Mouse (Mus musculus): Measurements from ENCODE around the gene Olfr878.

Olfr878 gene

DNA sequence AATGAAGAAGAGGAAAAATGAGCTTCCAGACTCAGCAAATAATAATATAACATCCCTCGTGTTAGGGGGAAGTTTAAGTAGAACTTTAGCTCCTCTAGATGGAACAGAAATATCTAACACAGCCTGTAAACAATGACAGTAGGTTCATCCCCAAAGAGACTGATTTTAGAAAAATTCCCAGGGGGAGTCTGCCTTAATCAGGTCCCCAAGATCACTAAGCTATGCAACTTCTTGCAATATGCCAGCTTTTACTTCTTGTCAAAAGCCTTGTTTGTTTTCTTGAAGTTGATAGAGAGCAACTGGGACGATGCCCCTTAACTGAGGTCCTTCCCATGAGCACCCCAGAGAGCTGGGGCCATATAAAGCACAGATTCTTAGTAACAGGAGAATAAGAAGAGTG, at the start of gene Olfr878:
TSS of gene Olfr878 (plus strand) at position 301 of the 400 bp plus-strand sequence.
- in situ Hi-C loops (cut with MboI; ENCODE audit: low pct_unique_long_range_greater_than_20kb in 1 of 2, low sequenced_read_pairs in 2 of 2, unreplicated experiment in 1 of 2): no loop called here

DNA sequence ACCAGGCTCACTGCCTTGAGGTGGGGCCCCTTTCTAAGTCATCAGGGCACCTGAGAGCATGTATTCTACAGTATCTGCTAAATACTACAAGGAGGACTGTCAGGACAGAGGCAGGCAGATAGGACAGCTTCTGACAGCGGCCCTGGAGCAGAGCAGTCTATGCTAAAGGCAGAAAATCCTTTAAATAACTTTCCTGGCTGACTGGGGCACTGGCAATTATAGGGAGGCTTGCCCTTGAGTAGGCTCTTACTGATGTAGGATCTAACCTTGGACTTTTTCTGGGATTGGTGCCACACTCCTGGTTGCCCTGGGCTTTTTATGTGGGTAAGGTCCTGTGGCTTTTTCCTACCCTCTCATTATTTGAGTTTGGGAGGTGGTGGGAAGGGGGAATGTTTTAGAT, 47.4 kb upstream of the Olfr878 start:
- in situ Hi-C loops (cut with MboI; ENCODE audit: low pct_unique_long_range_greater_than_20kb in 1 of 2, low sequenced_read_pairs in 2 of 2, unreplicated experiment in 1 of 2): no loop called here

DNA sequence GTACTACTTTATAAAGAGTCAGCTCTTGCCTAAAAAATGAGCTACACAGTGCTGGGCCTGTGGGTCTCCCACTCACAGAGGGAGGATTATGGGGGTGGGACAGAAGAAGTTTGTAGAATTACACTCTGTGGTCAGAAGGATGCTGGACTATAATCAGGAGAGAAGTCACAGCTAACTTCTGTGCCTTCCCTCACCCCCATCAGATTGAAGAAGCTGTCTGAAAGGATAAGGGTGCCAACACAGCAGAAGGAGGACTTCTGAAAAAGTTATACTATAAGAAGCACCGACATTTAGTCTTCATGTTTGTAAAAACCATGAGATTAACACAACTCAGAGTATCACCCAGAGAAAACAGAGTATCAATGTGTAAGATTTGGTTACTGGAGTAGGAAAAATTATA, 46.5 kb upstream of the Olfr878 start:
- in situ Hi-C loops (cut with MboI; ENCODE audit: low pct_unique_long_range_greater_than_20kb in 1 of 2, low sequenced_read_pairs in 2 of 2, unreplicated experiment in 1 of 2): no loop called here

DNA sequence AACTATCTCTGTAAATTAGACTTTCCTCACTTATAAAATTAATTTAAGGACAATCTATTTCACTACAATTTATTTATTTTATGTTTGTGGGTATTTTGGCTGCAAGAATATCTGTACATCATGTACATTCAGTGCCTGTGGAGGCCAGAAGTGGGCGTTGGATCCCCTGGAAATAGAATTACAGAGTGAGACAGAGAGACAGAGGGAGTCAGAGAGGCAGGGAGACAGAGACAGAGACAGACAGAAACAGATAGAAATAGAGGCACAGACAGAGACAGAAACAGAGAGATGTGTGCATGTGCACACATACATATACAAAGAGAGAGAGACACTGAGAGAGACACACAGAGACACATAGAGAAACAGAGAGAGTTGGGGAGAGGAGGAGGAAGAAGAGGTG, 46.1 kb upstream of the Olfr878 start:
- in situ Hi-C loops (cut with MboI; ENCODE audit: low pct_unique_long_range_greater_than_20kb in 1 of 2, low sequenced_read_pairs in 2 of 2, unreplicated experiment in 1 of 2): no loop called here

DNA sequence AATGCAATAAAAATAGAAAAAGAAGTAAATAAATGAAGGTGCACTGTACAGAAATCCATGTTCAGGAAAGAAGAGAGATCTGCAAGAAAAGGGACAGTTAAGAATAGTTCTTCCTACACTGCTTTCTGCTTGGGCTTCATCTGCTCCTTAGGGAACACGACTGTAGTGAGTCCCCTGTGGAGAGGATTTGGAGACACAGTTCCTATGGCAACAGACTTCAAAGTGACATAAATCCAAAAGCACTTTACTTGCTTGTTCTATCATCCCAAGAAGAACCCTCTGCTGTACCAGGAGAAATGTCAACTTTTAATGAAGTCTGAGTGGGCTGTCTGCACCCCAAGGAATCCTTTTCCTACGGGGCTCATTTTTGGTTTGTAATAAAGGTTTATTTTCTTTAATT, 26.7 kb upstream of the Olfr878 start:
- in situ Hi-C loops (cut with MboI; ENCODE audit: low pct_unique_long_range_greater_than_20kb in 1 of 2, low sequenced_read_pairs in 2 of 2, unreplicated experiment in 1 of 2): no loop called here

DNA sequence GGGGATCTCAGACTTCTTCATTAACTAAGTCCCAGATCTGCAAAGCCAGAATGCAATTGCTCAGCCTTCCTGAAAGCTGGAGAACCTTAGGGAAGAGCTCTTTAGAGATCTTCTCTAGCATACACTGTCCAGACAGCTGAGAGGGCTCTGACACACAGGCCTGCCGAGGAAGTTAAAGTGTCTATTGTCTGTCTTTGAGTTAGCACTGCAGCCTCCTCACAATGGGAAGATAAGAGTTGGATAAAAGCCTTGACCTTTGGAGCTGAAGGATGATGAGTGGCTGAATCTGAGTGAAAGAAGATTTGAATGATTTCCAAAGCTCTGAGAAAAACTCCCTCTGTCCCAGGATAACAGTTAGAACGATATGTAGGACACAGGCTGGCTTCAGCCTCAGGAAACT, 21.0 kb upstream of the Olfr878 start, which contains the start of gene Olfr145:
TSS of gene Olfr145 (plus strand) at position 64 of the 400 bp plus-strand sequence.
- in situ Hi-C loops (cut with MboI; ENCODE audit: low pct_unique_long_range_greater_than_20kb in 1 of 2, low sequenced_read_pairs in 2 of 2, unreplicated experiment in 1 of 2): no loop called here

DNA sequence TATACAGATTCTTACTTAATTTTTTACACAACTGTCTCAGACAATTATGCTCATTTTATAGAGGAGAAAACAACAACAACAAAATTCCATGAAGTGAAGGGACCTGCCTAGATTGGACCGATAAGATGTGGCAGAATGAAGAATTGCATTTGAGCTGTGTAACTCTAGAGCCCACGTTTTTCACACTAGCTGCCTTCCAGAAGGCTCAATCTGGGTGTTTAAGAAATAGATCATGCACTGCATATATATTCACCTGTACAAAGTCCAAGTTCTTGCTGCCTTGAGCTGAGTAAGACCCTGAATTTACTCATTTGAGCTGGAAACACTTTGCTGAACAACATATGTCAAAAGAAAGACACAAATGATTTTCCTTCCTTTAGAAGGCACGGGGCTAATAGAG, 12.1 kb upstream of the Olfr878 start:
- in situ Hi-C loops (cut with MboI; ENCODE audit: low pct_unique_long_range_greater_than_20kb in 1 of 2, low sequenced_read_pairs in 2 of 2, unreplicated experiment in 1 of 2): no loop called here

DNA sequence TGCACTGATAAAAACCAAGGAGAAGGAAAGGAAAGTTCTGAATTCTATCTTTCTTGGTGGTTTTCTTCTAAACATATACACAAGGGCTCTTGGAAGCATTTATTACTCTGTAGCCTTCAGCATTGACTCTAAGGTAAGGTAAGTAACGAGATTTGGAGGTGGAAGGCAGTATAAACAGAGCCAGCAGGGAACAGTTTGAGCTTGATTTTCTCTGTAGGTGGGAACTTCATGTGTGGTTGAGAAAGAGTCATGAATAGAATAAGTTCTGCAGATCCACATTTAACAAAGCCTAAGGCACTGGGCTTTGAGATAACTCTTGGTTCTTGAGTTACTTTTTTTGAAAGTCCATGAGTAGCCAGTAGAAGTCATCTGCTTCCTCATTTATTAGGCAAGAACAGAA, 378 bp downstream of the Olfr878 start:
- in situ Hi-C loops (cut with MboI; ENCODE audit: low pct_unique_long_range_greater_than_20kb in 1 of 2, low sequenced_read_pairs in 2 of 2, unreplicated experiment in 1 of 2): no loop called here

DNA sequence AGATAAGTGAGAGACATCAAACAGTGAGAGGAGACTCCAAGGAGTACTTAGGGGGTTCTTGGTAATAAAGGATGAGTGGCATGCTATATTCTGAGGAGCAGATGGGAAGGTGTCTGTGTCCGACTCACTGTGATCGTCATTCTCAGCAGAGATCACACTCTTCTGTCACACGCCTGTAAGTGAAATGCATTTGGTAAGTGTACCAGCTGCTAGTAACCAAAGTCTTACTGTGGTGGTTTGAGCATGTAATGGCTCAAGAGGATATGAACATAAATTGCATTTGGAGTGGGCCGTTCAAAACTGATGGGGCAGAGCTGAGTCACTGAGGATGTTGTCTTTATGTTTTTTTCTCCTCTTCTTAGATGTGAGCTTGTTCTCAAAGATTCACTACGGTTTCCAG, 6.6 kb downstream of the Olfr878 start:
- in situ Hi-C loops (cut with MboI; ENCODE audit: low pct_unique_long_range_greater_than_20kb in 1 of 2, low sequenced_read_pairs in 2 of 2, unreplicated experiment in 1 of 2): no loop called here

DNA sequence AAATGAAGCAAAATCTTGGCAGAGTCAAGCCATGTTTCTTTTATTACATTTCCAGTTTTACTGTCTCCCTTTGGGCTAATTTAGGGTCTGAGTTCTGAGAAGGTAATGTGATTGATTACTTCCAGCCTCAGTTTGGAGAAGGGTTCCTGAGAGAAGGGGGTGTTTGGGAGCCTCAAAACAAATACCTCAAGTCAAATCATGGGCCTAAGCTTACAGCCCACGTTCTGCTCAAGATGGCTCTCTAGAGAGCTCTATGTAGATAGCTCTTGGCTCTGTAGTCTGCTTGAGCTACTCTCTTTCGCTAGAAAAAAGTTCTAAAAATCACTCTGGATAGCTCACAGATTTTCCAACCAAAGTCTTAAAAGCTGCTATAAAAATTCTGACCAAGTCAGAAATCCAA, 7.8 kb downstream of the Olfr878 start:
- in situ Hi-C loops (cut with MboI; ENCODE audit: low pct_unique_long_range_greater_than_20kb in 1 of 2, low sequenced_read_pairs in 2 of 2, unreplicated experiment in 1 of 2): loop anchor here in 1 of 2 experiments (25.0 kb wide), 1 partner anchor 513 kb away; the partner anchor contains the start of gene Robo4

DNA sequence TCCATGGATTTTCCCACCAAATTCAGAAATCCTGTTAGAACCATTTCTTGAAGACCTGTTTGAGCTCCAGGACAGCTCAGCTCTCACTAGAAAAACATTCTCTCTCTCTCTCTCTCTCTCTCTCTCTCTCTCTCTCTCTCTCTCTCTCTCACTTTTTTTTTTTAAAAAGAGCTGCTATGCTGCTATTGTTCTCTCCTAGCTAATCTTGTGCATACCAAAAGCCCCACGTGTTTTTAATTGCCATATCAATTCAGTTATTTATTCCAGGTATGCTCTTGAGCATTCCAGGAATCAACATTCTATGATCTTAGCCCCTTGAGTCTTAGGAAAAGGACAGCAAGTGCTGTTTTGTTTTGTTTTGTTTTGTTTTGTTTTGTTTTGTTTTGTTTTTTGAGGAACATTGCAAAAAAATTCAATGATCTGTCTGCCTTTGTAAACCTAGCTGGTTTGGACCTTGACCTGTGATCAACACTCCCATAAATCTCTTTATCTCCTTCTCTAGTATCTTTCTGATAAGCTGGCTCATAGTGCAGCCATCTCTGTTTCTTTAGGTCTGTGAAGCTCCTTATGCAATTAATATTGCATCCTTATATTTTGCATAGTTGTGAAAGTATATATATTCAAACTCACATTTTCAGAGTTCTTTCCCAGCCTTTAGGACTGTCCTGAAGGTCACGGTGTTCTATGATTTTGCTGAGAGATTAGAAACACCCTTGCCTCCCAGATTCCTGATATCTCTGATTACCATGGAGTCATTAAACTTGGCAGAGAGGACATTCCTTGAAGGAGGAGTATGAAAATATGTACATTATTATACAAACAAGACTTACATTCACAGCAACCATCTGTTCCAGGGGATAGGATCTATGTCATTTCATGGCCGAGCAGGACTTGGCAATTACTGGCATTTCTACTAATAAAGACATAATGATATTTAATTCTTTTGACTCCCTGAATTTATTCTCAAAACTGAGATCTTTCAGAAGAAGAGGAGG, 8.7 kb downstream of the Olfr878 start:
- in situ Hi-C loops (cut with MboI; ENCODE audit: low pct_unique_long_range_greater_than_20kb in 1 of 2, low sequenced_read_pairs in 2 of 2, unreplicated experiment in 1 of 2): loop anchor here in 1 of 2 experiments (25.0 kb wide), 1 partner anchor 514 kb away; the partner anchor contains the start of gene Robo4

DNA sequence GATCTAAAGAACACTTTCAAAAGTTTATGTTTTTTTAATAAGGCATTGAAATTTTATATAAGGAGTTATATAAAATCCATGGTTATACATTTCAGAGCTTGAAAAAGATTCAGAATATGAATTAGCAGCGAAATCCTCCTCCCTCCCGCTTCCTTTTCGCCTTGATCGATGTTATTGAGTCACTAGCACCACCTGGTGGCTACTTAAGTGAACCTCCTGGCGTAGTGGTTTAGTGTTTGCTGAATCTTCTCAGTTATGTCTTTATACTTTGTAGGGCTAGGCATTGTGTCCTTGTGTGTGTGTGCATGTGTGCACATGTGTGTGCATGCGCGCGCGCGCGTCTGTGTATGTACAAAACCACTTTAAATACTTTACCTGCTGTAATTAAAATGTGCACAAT, 14.9 kb downstream of the Olfr878 start:
- in situ Hi-C loops (cut with MboI; ENCODE audit: low pct_unique_long_range_greater_than_20kb in 1 of 2, low sequenced_read_pairs in 2 of 2, unreplicated experiment in 1 of 2): loop anchor here (5.0 to 25.0 kb wide), 4 partner anchors 240 to 520 kb away; partner anchors contain the start of gene Robo4 (in 1 of the 2)

DNA sequence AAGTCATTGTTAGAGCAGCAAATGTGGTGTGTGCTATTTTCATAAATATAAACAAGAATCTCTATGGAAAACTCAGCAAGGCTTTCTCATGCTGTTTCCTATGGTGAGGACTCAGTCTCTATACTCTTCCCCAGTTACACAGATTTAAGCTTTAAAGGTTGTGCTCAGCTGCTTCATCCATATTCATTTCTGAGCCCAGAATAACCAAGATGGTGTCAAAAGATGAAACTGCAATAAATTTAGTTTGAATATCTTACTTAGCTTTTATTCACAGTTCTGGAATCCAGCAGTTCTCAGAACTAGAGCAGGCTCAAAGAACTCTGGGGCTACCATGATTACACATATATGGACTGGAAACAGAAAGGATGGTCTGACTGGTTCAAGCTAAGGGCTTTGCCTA, 16.5 kb downstream of the Olfr878 start:
- in situ Hi-C loops (cut with MboI; ENCODE audit: low pct_unique_long_range_greater_than_20kb in 1 of 2, low sequenced_read_pairs in 2 of 2, unreplicated experiment in 1 of 2): loop anchor here (5.0 to 25.0 kb wide), 4 partner anchors 242 to 522 kb away; partner anchors contain the start of gene Robo4 (in 1 of the 2)

DNA sequence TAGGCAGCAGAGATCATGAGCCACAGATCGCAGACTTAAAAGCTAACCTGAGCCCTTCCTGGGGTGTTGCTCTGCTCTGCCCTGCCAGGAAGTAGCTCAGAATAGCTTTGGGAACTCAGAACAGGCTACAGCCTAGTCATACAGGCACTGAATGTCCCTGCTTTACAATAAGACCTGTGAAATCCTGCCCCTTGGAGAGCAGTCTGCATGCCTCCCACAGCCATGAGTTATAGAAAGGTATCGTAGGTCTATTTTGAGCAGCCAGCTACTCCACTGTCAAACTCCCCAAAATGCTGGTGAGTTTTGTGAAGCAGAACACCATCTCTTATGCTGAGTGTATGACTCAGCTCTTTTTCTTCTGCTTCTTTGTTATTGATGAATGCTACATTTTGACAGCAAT, 23.5 kb downstream of the Olfr878 start:
- in situ Hi-C loops (cut with MboI; ENCODE audit: low pct_unique_long_range_greater_than_20kb in 1 of 2, low sequenced_read_pairs in 2 of 2, unreplicated experiment in 1 of 2): loop anchor here in 1 of 2 experiments (25.0 kb wide), 1 partner anchor 529 kb away; the partner anchor contains the start of gene Robo4

All from mouse embryonic stem cell (cell line).